Mouse (Mus musculus) lung, embryonic 14.5 days (tissue): ENCODE measurements around the gene Krt9. TPM values are rescaled to one million over a fixed set of nuclear protein-coding genes. Genes with fewer than 3 reads are reported as not detected.

ENCODE experiments used
- ATAC-seq: fragments of 200-750 bp; cut with Nextera tagmentation; 2 replicates; pipeline ENCODE4 v1.8.0; 2017; ENCODE audit warnings: mild to moderate bottlenecking, moderate TSS enrichment, moderate library complexity; ENCODE audit not compliant: insufficient read depth
- DNase-seq: peaks from one replicate; pipeline ENCODE4 v3.0.0-alpha.2; 2015
- H3K27ac ChIP-seq: fragments of 300-500 bp; sonication (generic); 2 replicates; pipeline ENCODE4 v1.5.1; 2014; ENCODE audit warnings: low read depth, mild to moderate bottlenecking, moderate library complexity
- H3K27me3 ChIP-seq: fragments of 300-500 bp; sonication (generic); 2 replicates; pipeline ENCODE4 v1.6.1; 2014; ENCODE audit warnings: low read length, control low read depth; ENCODE audit not compliant: insufficient read depth
- H3K36me3 ChIP-seq: fragments of 300-500 bp; sonication (generic); 2 replicates; pipeline ENCODE4 v1.6.1; 2014; ENCODE audit warnings: control low read depth; ENCODE audit not compliant: insufficient read depth
- H3K4me1 ChIP-seq: fragments of 300-500 bp; sonication (generic); 2 replicates; pipeline ENCODE4 v1.6.1; 2014; ENCODE audit warnings: antibody characterized with exemption, control low read depth; ENCODE audit not compliant: insufficient read depth
- H3K4me2 ChIP-seq: fragments of 300-500 bp; sonication (generic); 2 replicates; pipeline ENCODE4 v1.6.1; 2014; ENCODE audit warnings: mild to moderate bottlenecking
- H3K4me3 ChIP-seq: fragments of 300-500 bp; sonication (generic); 2 replicates; pipeline ENCODE4 v1.5.1; 2014; ENCODE audit warnings: low read depth, low read length
- H3K9ac ChIP-seq: fragments of 300-500 bp; sonication (generic); 2 replicates; pipeline ENCODE4 v1.6.1; 2014
- H3K9me3 ChIP-seq: fragments of 300-500 bp; sonication (generic); 2 replicates; pipeline ENCODE4 v1.6.1; 2016; ENCODE audit warnings: low read depth, low read length, control low read depth
- CTCF ChIP-seq: IDR thresholded peaks from 2 replicates; pipeline ENCODE4 v1.5.1; 2016; ENCODE audit warnings: antibody characterized with exemption, low read depth
- WGBS: fragments of 180-500 bp; shearing (Covaris S2); extraction: QIAGEN DNeasy Blood & Tissue Kit; methylation state at CpG from one replicate; pipeline ENCODE4 v1.1.7; 2014; 5-methylcytosine and 5-hydroxymethylcytosine counted together
- polyA plus RNA-seq: library from polyadenylated mRNA; unstranded; fragments of >200 nt; fragmentation: Nextera tagmentation; extraction: Ambion mirVana; gene quantifications from 2 replicates; pipeline ENCODE4 v1.2.1, GENCODE M21; 2014

Gene Krt9
- polyA plus RNA-seq, 1 experiment from 2014 or later, result not detected

DNA sequence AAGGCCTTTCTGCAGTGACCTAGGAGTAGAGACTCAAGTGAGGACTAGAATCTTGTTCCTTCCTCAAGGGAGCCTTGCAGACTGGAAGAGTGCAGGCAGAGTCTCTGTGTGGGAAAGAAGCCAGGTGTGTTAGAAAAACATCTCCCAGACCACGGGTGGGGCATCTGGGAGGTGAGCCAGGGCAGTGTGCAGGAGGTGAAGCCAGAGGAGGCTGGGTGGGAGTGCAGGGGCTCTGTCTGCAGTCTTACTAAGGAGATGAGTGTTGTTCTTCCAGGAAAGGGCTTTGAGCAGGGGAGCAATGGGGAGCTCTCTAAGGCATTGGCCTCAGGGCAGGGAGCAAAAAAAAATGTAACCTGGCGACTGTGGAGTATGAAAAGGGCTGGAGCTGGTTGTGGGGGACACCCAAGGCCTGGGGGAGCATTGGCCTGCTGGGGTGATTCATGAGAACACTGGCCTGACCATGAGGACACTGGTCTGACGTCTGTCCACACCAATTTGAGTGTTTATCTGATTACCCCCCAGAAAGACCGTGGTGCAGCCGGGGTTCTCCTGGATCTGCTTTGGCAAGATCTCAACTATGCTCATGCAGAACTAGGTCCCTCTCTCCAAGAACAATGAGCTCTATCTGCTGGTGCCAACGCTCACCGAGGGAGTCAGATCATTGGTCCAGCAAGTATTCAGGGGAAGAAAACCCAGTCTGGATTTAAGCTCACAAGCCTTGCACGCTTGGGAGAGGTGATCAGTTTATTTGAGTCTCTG, 37.4 kb downstream of the Krt9 start:
- TF ChIP-seq CTCF, result no peak
- ATAC-seq (0 out of 2 replicates have a peak, but pooled peaks have one; percentile 21), DNase-seq (no peak)
- H3K9ac ChIP-seq, result no peak overlapping the region
- peak overlapping the region; percentile 24; the same call in 1 of the 2 replicates for H3K27ac ChIP-seq
- no peaks in the 10 kb centered on the region for H3K9me3 ChIP-seq
- H3K27me3 ChIP-seq, result no peaks in the 10 kb centered on the region
- no peaks in the 10 kb centered on the region for H3K4me1 ChIP-seq
- H3K36me3 ChIP-seq, result no peaks in the 10 kb centered on the region
- 52% methylated on average over 8 of the region's 8 CpGs for WGBS
- H3K4me3 ChIP-seq, result no peak overlapping the region
- H3K4me2 ChIP-seq, result no peak overlapping the region

DNA sequence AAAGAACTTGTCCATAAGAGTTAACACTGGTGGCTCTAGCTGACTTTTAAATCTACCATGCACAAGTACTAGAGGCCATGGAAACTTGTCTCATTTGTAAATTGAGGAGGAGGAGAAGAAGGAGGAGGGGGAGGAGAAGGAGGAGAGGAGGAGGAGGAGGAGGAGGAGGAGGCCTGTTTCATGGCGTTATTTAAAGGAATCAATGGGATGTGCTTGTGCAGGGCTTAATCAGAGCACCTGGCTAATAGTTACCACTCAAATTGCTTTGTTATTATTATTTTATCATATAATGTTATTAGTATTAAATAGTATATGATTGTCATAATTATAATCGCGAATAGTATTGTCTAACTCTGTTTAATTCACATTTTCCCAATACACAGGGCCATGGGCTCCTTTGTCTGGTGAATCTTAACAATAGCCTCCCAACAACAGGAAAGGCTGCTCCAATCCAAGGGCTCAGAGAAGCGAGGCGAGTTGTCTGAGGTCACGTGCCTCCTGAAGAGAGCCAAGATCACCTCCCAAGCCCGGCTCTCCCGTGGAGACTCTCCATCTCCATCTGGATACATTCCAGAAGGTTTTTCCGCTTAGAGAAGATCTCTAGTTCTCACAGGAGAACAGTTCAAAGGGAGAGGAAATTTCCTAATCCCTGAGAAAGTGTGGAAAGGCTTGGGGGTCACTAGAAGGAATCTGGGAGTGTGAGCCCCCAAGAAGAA, 44.3 kb downstream of the Krt9 start, which contains the start of gene Krt19:
TSS of gene Krt19 (minus strand) at position 51 of the 716 bp plus-strand sequence.
- H3K4me2 ChIP-seq, result no peak within 1 kb of the TSS
- 45% methylated on average over 9 of the region's 9 CpGs for WGBS
- no peak within 1 kb of the TSS for H3K9ac ChIP-seq
- H3K27ac ChIP-seq, result no peak within 1 kb of the TSS
- H3K9me3 ChIP-seq, result no peaks in the 10 kb centered on the region
- DNase-seq, result no peak
- no peak for ATAC-seq
- no peak within 1 kb of the TSS for H3K4me3 ChIP-seq
- H3K27me3 ChIP-seq, result peaks cover 21% of the 10 kb centered on the region
- TF ChIP-seq CTCF, result no peak
- H3K4me1 ChIP-seq, result no peaks in the 10 kb centered on the region
- H3K36me3 ChIP-seq, result no peaks in the 10 kb centered on the region

DNA sequence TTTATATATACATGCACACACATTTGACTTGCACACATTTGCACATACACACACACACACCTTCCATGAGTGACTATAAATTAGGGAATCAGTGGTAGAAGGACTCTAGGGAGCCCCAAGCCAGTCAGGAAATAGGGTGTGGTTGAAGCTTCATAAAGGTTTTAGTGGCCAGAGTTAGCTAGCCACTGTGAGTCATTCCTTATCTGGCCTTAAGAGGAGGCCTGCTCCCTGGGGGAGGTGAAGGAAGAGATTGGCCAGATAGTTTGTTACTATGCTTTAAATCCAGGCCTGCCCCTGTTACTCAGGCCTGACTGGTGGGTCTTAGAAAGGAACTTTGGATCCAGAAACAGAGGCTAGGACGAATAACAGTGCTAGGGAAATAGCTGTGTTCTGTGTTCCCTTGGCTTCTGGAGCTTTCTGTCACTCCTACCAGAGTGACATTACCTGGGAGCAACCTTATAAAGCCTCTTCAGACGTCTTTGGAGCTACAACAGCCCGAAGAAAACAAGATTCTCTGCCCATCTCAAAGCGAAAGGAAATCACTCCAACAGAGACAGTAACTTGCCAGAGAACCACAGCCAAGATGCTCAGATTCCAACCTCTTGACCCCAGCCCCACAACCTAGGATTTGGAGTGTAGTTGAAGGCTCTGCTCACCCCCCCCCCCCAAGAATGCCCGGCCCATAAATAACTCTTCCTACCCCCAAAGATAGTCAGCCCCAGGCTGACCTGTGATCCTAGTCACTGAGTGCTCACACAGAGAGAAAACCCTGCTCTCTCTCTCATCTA, 45.3 kb downstream of the Krt9 start:
- no peak overlapping the region for H3K9ac ChIP-seq
- no peak overlapping the region for H3K4me2 ChIP-seq
- ATAC-seq (no peak), DNase-seq (no peak)
- 53% methylated on average over 5 of the region's 5 CpGs for WGBS
- peaks cover 21% of the 10 kb centered on the region for H3K27me3 ChIP-seq
- no peak overlapping the region for H3K27ac ChIP-seq
- H3K4me1 ChIP-seq, result no peaks in the 10 kb centered on the region
- H3K9me3 ChIP-seq, result no peaks in the 10 kb centered on the region
- no peaks in the 10 kb centered on the region for H3K36me3 ChIP-seq
- H3K4me3 ChIP-seq, result no peak overlapping the region
- TF ChIP-seq CTCF, result no peak

DNA sequence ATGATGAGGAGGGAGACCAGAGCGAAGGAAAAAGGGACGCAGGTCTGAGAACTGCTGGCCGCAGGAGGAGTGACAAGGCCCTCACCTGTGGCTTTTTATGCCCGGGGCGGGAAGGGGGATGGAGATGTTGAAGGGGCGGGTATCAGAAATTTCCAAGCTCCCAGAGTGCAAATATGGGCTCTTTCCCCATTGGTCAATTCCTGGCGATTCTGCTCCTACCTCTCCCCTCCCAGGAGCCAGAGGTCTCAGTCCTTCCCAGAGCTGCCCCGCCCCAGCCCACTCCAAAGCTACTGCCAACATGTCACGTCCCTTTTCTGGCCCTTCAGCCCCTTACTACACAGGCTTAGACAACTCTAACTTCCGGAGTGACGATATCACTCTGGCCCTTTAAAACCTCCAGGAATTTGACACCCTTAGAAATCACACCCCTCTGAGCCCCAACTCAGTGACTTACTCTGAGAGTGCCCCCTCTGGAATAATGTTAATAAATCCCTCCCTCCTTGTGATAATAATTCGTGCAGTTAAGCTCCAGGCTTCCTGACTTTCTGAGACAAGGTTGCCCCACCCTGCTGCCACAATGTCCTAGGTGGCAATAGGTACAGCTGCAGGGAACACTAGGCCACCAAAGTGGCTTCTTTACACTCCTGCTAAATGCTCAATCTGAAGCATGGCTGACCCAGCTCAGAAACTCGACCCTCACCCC, 47.0 kb downstream of the Krt9 start:
- Histone ChIP-seq H3K4me2 (peak overlapping the region; percentile 60), H3K4me1 (no peaks in the 10 kb centered on the region), H3K9me3 (no peaks in the 10 kb centered on the region), H3K4me3 (peak overlapping the region; percentile 38), H3K27me3 (peaks cover 21% of the 10 kb centered on the region), H3K9ac (peak overlapping the region; percentile 36; the same call in 1 of the 2 replicates), H3K36me3 (no peaks in the 10 kb centered on the region), H3K27ac (peak overlapping the region; percentile 84)
- no peak for TF ChIP-seq CTCF
- 3% methylated on average over 13 of the region's 13 CpGs for WGBS
- ATAC-seq (peak; percentile 93), DNase-seq (peak; percentile 70)

DNA sequence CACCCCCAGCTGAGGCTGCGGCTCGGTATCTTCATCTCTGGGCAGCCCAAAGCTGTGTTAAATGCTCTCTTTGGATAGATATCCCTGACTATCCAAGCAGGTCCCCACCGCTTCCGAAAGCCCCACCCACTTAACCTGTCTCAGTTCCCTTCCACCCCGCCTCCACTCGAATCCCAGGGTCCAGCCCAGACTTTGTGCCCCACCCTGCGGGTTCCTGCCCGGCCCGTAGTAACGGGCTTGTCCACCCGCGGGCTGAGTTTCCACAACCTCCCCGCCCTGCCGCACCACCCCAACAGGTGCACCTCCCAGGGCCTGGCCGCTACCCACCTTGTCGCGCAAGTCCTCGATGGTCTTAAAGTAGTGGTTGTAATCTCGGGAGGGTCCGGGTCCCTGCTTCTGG, 47.9 kb downstream of the Krt9 start:
- peak; percentile 34 for DNase-seq
- peak overlapping the region; percentile 84 for H3K27ac ChIP-seq
- no peaks in the 10 kb centered on the region for H3K9me3 ChIP-seq
- peak overlapping the region; percentile 36 for H3K9ac ChIP-seq
- peak overlapping the region; percentile 38 for H3K4me3 ChIP-seq
- 0 out of 2 replicates have a peak, but pooled peaks have one; percentile 29 for ATAC-seq
- no peaks in the 10 kb centered on the region for H3K36me3 ChIP-seq
- H3K4me1 ChIP-seq, result no peaks in the 10 kb centered on the region
- peak overlapping the region; percentile 60 for H3K4me2 ChIP-seq
- TF ChIP-seq CTCF, result no peak
- peaks cover 21% of the 10 kb centered on the region for H3K27me3 ChIP-seq
- WGBS, result under 1% methylated on average over 20 of the region's 20 CpGs

DNA sequence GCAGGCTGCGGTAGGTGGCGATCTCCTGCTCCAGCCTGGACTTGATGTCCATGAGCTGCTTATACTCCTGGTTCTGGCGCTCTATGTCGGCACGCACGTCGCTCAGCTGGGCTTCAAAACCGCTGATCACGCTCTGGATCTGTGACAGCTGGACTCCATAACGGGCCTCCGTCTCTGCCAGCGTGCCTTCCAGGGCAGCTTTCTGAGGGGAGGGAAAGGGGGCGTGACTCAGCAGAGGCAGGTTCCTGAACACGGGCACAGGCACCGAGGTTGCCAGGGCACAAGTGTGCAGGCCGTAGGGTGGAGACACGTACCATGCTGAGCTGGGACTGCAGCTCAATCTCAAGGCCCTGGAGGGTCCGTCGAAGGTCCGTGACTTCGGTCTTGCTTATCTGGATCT, 52.1 kb downstream of the Krt9 start:
- Histone ChIP-seq H3K4me2 (no peak overlapping the region), H3K9ac (no peak overlapping the region), H3K27me3 (peaks cover 18% of the 10 kb centered on the region), H3K27ac (no peak overlapping the region), H3K4me1 (peaks cover 10% of the 10 kb centered on the region; the same call in 1 of the 2 replicates), H3K36me3 (no peaks in the 10 kb centered on the region), H3K4me3 (no peak overlapping the region), H3K9me3 (no peaks in the 10 kb centered on the region)
- ATAC-seq (no peak), DNase-seq (no peak)
- 68% methylated on average over 21 of the region's 21 CpGs for WGBS
- TF ChIP-seq CTCF, result no peak
